Mouse (Mus musculus) liver, adult 2 months (tissue): Measurements from ENCODE around the gene Sptssb. TPM values are rescaled to one million over a fixed set of nuclear protein-coding genes. Genes with fewer than 3 reads are reported as not detected.

Experiments
- DNase-seq: peaks from one replicate; pipeline ENCODE4 v3.0.0-alpha.2; 2011; ENCODE audit warnings: low read depth, low spot score; ENCODE audit errors: extremely low read depth
- H3K27ac ChIP-seq: fragments of 200-500 bp; replicated peaks from 2 replicates; pipeline ENCODE4 v1.5.1; 2012; ENCODE audit warnings: low read depth, mild to moderate bottlenecking, control low read depth, inconsistent platforms, low read length; ENCODE audit not compliant: insufficient read depth
- H3K27me3 ChIP-seq: fragments of 200-500 bp; 2 replicates; pipeline ENCODE4 v1.6.1; 2012; ENCODE audit warnings: mild to moderate bottlenecking, moderate library complexity, low read length, inconsistent platforms; ENCODE audit not compliant: control insufficient read depth, insufficient read depth
- H3K36me3 ChIP-seq: fragments of 200-500 bp; 2 replicates; pipeline ENCODE4 v1.6.1; 2012; ENCODE audit warnings: low read length, inconsistent platforms; ENCODE audit not compliant: control insufficient read depth, insufficient read depth
- H3K4me1 ChIP-seq: fragments of 200-500 bp; 2 replicates; pipeline ENCODE4 v1.6.1; 2011; ENCODE audit warnings: low read length; ENCODE audit not compliant: control insufficient read depth, insufficient read depth
- H3K4me3 ChIP-seq: fragments of 200-500 bp; 2 replicates; pipeline ENCODE4 v1.5.1; 2011; ENCODE audit warnings: low read depth, mild to moderate bottlenecking, control low read depth, low read length, moderate library complexity; ENCODE audit not compliant: insufficient read depth
- H3K79me2 ChIP-seq: fragments of 200-500 bp; 2 replicates; pipeline ENCODE4 v1.6.1; 2012; ENCODE audit warnings: inconsistent platforms, mild to moderate bottlenecking, low read length, moderate library complexity; ENCODE audit not compliant: control insufficient read depth, insufficient read depth
- H3K9ac ChIP-seq: fragments of 200-500 bp; 2 replicates; pipeline ENCODE4 v1.6.1; 2012; ENCODE audit warnings: low read depth, mild to moderate bottlenecking, control low read depth, inconsistent platforms, low read length
- CTCF ChIP-seq: fragments of 200-500 bp; IDR thresholded peaks from 2 replicates; pipeline ENCODE4 v1.5.1; 2011; ENCODE audit warnings: low read depth, low read length, control low read depth
- POLR2A ChIP-seq: fragments of 200-500 bp; IDR thresholded peaks from 2 replicates; pipeline ENCODE4 v1.6.1; 2011; ENCODE audit warnings: low read length, control low read depth; ENCODE audit not compliant: insufficient read depth; ENCODE audit errors: extremely low read depth
- WGBS: fragments of 180-500 bp; shearing (Covaris S2); methylation state at CpG from one replicate; pipeline ENCODE4 v1.1.7; 2018; 5-methylcytosine and 5-hydroxymethylcytosine counted together
- polyA plus RNA-seq: library from polyadenylated mRNA; depleted of rRNA; stranded (reverse); fragments of >200 nt; gene quantifications from 2 replicates; pipeline ENCODE4 v1.2.3, GENCODE M21; 2012
- total RNA-seq: library from RNA; depleted of rRNA; stranded (reverse); fragments of >200 nt; gene quantifications from 2 replicates; pipeline ENCODE4 v1.2.3, GENCODE M21; 2014

Sptssb gene
- total and polyA plus RNA-seq, 2 experiments: 0.18 to 0.64 TPM

DNA sequence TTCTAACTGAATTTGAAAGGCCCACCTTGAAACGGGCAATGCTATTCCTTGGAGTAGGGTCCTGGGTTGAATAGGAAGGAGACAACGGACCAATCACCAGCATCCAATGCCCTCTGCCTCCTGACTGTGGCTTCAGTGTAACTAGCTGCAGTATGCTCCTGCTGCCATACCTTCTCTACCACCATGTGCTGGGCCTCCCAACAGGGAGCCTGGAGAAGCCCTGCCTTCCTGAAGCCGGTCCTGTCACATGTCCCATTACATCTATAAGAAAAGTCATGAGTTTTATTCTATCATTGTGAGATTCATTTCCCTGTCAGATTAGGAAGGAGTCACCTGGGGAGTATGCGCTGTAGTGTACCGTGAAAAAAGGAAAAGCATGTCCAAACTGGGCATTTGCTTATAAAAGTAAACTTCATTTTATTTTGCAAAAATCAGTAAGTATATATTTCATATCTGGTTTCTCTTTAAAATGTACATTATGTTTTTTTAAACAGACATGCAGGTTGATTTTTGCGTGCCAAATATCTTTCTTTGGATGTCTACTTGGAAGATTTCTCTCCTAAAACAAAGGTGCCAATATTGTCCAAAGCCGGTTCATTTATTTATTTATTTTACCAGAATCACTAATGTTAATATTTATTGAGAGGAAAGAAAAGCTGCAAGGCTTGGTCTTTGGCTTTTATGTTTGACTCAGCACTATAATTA is 40.4 kb downstream of the Sptssb start:
- H3K4me3 ChIP-seq: no peak overlapping the region
- H3K4me1 ChIP-seq: no peaks in the 10 kb centered on the region
- no peaks in the 10 kb centered on the region for H3K27me3 ChIP-seq
- no peak overlapping the region for H3K9ac ChIP-seq
- H3K27ac ChIP-seq: no peak overlapping the region
- H3K79me2 ChIP-seq: no peaks in the 10 kb centered on the region
- no peaks in the 10 kb centered on the region for H3K36me3 ChIP-seq
- WGBS: 86% methylated on average over 7 of the region's 7 CpGs
- DNase-seq: no peak
- no peak for TF ChIP-seq POLR2A
- no peak for TF ChIP-seq CTCF

DNA sequence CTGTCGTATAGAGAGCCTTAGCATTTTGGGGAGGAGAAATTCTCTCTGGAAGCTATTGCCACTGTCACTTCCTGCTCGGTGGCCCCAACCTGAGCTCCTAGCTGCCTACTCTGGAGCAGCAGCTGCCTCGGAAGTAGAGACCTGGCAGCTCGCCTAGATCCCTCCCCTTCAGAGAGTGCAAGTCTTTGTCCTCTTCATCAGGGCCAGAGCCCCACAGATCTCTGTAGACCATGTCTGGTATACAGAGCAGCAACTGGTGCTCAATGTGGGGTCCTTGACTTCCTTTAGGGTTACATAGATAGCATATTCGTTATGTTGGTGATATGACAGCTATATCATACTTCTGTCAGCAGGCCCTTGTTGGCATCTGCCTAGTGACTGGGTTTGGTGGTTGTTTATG is 41.3 kb downstream of the Sptssb start:
- 71% methylated on average over 5 of the region's 5 CpGs for WGBS
- TF ChIP-seq CTCF (no peak), POLR2A (no peak)
- Histone ChIP-seq H3K79me2 (no peaks in the 10 kb centered on the region), H3K27me3 (no peaks in the 10 kb centered on the region), H3K4me3 (no peak overlapping the region), H3K9ac (no peak overlapping the region), H3K27ac (no peak overlapping the region), H3K4me1 (no peaks in the 10 kb centered on the region), H3K36me3 (no peaks in the 10 kb centered on the region)
- no peak for DNase-seq

DNA sequence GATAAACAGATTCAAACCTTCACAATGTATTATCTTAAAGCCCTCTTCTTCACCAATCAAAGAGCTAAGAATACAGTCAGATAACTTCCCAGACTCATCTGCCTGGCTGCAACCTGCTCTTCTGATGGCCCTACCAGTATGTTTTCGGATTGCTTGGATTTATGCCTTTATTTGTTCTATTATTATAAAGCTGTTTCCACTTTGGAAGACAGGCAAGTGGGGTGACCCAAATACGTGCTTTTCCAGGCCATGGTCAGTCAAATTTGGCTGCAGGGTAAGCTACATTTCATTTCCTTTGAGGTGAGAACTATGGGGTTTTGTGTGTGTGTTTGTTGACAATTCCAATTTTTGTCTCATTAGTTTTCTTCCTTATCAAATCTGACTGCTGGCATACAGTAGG is 43.2 kb downstream of the Sptssb start:
- TF ChIP-seq CTCF: no peak
- no peak for TF ChIP-seq POLR2A
- no peak for DNase-seq
- WGBS: 77% methylated on average over 2 of the region's 2 CpGs
- H3K4me1 ChIP-seq: no peaks in the 10 kb centered on the region
- H3K4me3 ChIP-seq: no peak overlapping the region
- no peaks in the 10 kb centered on the region for H3K27me3 ChIP-seq
- no peak overlapping the region for H3K27ac ChIP-seq
- H3K79me2 ChIP-seq: no peaks in the 10 kb centered on the region
- H3K9ac ChIP-seq: no peak overlapping the region
- no peaks in the 10 kb centered on the region for H3K36me3 ChIP-seq

DNA sequence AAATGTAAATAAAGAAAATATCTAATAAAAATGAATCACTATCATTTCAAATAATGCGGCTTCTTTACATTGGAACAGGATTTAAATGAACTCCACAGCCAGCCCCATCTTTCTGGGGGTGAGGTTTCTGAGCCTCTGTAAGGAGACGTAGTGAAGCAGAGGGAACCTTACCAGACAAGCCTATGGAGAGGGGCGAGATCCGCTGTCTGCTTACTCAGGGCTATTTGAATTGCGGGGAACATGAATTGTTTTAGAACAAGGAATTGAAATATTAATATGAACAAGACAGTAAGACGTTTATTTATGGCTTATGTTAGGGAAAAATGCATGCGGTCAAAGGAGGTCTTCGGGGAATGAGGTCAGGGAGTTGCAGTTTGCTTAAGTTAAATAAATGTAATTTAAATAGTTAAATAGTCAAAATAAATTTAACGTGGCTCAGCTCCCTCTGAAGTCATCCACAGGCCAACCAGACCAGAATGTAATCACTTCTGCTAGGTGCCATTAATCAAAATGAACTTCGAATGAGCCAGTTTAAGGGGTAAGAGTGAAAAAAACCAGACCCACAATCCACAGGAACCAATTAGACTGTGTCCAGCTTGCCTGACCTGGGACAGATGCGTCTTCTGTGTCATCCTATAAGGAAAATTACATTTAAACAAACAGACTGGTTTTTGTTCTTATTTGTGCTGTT is 46.6 kb downstream of the Sptssb start:
- H3K9ac ChIP-seq: no peak overlapping the region
- no peaks in the 10 kb centered on the region for H3K27me3 ChIP-seq
- no peak overlapping the region for H3K27ac ChIP-seq
- TF ChIP-seq CTCF (no peak), POLR2A (no peak)
- no peaks in the 10 kb centered on the region for H3K4me1 ChIP-seq
- no peaks in the 10 kb centered on the region for H3K79me2 ChIP-seq
- no peak for DNase-seq
- no peaks in the 10 kb centered on the region for H3K36me3 ChIP-seq
- 88% methylated on average over 11 of the region's 11 CpGs for WGBS
- H3K4me3 ChIP-seq: no peak overlapping the region

DNA sequence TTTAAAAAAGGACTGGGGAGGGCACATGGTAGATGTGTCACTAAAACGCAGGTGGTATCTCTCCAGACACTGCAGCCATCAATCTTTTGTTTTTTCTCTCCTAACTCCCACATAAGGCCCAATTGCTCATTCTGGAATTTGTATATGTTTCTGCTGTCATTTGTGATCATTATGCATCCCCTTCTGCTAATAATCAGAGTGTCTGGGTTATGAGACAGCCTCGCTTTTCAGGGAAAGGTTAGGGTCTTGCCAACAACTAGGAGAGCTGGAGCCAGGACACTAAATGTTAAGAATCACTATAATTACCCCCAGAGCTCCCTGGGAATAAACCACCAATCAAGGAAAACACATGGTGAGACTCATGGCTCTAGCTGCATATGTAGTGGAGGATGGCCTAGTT is 47.3 kb downstream of the Sptssb start:
- TF ChIP-seq CTCF (no peak), POLR2A (no peak)
- no peak overlapping the region for H3K4me3 ChIP-seq
- no peaks in the 10 kb centered on the region for H3K27me3 ChIP-seq
- no peak for DNase-seq
- no peaks in the 10 kb centered on the region for H3K36me3 ChIP-seq
- H3K9ac ChIP-seq: no peak overlapping the region
- 91% methylated on average over 2 of the region's 2 CpGs for WGBS
- H3K79me2 ChIP-seq: no peaks in the 10 kb centered on the region
- no peak overlapping the region for H3K27ac ChIP-seq
- no peaks in the 10 kb centered on the region for H3K4me1 ChIP-seq

DNA sequence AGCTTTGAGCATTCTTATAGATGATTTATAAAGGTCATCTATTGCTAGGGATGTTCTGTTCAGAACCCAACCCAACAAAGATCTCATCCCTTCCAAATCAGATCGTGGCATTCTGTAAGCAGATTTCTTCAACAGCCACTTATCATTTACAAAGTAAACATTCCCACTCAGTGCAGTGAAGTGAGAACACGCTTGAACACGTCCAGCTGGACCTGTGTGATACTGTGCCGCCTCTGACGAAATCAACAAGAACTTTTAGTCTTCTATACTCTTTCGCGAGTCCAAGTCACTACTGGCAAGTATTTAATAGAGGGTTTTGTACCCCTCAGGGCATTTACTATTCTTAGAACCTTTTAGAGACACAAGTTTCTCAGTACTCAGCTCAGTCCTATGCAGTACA is 51.3 kb downstream of the Sptssb start:
- Histone ChIP-seq H3K27me3 (no peaks in the 10 kb centered on the region), H3K9ac (no peak overlapping the region), H3K36me3 (no peaks in the 10 kb centered on the region), H3K79me2 (no peaks in the 10 kb centered on the region), H3K4me3 (no peak overlapping the region), H3K4me1 (no peaks in the 10 kb centered on the region), H3K27ac (no peak overlapping the region)
- TF ChIP-seq CTCF: no peak
- no peak for TF ChIP-seq POLR2A
- DNase-seq: no peak
- 73% methylated on average over 7 of the region's 7 CpGs for WGBS
